Mouse (Mus musculus) layer of hippocampus, postnatal 14 days (tissue): ENCODE measurements around the gene Best1. TPM values are rescaled to one million over a fixed set of nuclear protein-coding genes. Genes with fewer than 3 reads are reported as not detected.

Experiments used
- DNase-seq, 2 experiments: peaks; one replicate each; pipeline ENCODE4 v3.0.0; 2021 to 2022; ENCODE audit warnings: low spot score in 2 of 2, mixed read lengths in 1 of 2
- total RNA-seq, 2 experiments: library from RNA; stranded (reverse); gene quantifications; 2 replicates each; pipeline ENCODE4 v1.2.3; 2021

The Best1 gene
- total RNA-seq, 2 experiments from 2014 or later, result 0.97 to 1.1 TPM

DNA sequence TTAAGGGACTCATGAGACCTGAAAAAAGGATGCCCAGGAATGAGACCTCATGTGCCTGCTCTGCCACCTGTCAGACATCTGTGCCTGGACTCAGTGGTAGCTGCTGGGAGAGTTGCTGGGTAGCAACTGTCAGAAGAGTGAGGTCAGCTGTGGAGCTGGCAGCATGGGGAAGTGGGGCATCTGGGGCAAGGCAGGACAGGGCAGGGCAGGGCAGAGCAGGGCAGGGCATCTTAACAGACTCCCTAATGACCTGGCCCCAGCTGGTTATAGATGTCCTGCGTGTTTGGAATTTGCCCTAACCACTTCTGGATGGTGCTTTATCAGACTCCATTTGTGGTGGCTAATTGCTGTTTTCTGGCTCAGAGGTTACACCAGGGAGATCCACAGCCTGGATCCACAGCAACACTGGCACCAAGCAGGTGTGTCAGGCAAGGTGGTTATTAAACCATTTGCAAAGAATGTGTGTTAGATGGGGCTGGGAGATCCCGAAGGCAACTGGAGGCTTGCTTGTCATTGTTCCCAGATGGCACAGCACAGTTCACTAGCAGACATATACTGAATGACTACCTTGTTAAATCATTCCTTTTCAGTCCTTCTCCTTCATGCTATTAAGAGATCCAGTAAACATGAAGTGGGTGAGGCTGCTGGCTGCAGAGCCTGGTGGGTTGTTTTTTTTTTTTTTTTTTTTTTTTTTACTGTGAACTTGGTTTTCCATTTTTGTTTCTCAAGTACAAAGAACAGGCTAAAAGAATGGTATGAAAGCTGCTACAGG, 35.2 kb downstream of the Best1 start:
- no peak for DNase-seq

DNA sequence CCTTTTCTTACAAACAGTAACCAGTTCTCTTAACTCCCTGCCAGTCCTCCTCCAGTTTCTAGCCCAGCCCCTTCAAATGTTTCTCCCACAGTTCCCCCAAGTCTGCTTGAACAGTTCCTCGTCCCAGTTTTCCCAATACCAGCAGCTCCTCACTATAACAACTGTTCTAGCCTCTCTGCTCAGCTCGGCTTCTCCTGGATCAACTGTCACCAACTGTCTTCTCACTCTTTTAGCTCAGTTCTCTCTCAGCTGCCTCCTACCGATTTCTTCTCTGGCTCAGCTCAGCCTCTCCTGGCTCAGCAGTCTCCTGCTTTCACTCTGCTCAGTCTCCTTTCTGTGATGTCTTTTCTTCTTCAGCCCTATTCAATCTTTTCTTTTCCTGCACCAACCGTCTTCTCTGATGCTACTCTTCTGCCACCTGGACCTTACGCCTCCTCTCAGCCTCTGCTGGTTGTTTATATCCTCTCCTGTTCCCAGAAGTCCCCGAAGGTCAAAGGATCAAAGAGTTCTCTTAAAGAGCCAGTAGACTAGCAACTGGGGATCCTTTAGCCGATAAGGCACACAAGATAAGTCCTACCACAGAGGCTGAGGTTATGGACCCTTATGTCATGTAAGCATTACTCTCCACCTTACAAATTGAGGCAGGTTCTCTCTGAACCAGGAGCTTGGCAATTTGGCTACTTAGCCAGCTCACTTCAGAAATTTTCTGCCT, 37.1 kb downstream of the Best1 start:
- no peak for DNase-seq

DNA sequence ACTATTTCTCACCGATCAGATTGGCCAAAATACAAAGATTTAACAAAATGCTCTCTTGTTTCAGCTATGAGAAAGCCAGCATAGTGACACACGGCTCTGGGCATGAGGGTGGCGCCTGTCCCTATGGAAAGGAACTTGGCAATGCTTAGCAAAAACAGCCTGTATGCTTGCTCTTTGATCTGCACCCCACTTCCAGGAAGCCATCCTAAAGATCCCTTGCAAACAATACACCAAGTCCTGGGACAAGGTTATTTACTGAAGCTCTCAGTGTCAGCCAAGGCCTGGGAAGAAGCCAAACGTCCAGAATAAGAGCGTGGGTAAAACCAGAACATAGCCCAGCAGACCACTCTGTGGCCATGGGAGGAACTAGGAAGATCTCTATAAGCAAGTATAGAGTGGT, 40.7 kb downstream of the Best1 start:
- DNase-seq, result no peak

DNA sequence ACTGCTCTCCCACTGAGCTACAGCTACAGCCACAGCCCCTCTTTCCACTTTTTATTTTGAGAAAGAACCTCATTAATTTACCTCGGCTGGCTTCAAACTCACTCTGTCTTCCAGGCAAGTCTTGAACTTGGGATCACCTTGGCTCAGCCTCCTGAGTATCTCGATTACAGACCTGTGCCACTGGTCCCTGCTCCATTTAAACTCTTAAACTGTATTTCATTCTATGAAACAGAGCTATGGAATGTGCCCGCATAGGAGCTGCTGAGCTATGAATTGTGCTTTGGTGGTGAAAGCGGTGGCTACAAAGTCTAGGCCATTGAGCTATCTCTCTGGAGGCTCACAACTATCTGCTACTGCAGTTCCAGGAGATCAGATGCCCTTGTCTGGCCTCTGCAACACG, 43.5 kb downstream of the Best1 start:
- no peak for DNase-seq

DNA sequence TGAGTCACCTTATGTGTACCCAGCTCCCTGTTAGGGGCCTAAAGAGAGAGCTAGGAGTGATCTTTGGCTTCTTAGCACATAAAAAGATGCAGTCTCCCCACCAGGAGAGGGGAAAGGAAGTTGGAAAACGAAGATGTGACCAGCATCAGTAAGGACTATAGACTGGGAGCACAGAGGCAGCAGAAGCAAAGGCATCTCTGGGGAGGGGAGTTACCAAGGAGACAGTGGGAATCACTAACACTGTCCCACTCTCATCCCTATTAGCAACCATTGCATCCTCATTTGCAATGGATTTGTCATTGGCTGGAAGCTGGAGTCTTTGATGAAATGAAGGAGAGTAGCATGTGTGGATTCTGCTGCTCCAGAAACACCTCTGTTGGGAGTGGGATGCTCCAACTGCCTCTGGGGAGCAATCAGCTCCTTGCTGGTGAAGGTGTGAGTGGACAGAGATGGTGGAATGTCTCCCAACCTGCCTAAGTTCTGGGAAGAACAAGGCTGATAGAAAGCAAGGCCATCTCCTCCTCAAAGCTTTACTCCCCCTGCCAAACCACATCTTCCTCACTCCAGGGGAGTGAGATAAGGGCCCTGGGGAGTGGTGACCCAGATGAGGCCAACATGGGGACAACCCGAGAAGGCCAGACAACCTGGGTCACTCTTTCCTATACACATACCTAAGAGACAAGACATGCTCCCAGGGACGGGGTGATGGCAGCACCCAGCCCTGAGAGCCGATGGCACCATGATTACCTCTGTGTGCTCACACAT, 44.6 kb downstream of the Best1 start:
- DNase-seq, result no peak

DNA sequence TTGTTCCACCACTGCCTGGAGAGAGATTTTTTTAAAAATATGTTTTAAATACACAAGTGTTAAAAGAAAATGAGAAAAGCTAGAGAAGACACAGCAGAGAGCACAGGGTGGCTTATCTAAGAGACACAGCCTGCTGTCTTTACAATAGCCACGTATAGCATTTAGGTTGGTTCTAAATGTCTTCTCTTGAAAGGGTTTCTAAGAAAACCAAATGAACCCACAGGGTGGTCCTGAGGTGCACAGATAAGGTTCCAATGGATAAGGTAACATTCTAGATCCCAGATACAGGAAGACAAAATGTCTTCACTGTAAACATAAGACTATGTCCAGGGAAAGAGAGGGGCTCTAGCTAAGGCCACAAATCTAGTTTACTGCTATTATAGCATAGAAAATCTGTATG, 46.0 kb downstream of the Best1 start:
- no peak for DNase-seq

DNA sequence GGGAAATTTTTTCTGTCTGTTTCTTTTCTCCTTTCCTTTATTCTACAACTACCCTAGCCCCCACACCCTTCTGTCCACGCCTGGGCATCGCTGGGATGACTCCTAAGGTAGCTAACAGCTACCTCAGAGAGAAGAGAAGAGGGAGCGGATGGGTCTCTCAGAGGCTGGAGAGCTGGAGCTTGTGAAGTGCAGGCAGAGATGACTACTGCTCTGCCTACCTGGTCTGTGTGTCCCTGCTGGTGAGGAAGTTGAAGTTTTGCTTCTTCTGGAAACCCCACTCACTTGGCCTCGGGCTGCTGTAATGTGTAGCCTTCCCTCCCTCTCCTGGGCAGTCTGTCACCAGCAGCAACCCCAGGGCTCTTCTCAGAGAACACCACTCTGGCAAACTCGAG, 46.6 kb downstream of the Best1 start:
- no peak for DNase-seq

DNA sequence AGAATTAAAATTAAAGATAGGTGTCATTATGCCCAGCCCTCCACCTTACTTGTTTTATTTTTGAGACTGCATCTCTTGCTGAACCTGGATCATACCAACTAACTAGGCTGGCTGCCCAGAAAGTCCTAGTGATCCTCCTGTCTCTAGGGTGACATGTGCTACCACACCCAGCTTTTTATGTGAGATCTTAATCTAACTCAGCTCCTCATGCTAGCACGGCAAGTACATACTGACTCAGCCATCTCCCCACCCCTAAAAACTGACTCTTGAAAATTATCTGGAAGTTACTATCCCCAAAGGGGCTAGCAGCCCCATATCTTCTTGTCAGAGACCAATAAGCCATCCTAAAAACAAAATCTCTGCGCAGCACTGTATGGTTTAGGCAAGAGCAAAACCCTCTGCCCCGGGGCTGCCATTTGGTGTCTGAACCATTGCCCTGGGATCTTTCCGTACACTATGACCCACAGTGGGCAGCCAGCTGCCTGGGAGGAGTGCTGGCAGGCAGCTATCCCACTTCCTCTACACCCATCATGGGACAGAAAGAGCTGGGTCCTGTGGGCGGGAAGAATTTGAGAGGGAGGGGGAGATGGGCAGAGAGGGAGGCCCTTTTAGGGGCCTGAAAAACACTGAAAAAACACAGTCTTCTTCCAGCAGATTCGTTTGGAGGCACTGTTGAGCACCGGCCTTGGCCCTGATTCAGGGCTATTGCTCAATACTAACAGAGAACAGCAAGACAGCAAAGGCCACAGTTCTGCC, 47.2 kb downstream of the Best1 start:
- peak in 1 of 2 experiments; percentile 78 for DNase-seq

DNA sequence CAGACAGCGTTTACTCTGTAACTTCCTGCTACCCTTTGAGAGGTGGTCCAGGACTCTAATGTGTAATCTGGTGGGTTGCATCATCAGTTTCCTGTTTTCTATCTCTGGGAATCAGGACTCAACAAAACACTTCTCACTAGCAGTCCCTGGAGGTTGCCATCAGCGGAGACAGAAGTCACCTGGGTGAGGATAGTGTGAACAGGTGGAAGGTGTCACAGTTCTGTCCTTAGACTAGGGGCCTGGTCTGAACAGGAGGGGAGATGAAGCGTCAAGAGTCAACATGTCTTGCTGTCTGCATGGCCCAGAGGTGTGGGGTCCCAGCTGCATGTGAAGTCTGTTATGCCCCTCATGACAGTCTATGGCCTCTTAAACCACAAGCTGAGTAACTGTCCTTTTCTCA, 48.5 kb downstream of the Best1 start:
- DNase-seq, result no peak

DNA sequence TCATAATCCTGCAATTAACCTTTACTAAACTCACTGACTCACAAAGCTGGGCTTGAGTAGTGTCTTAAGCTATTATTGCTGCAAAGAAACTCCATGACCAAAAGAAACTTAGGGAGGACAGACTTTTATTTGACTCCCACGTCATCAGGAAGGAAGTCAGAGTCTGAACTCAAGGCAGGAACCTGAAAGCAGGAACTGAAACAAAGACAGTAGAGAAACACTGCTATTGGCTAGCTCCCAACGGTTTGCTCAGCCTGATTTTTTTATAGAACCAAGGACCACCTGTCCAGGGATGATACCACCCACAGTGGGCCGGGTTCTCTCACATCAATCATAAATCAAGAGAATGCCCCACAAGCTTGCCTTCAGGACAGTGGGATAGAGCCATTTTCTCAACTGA, 49.0 kb downstream of the Best1 start:
- DNase-seq, result no peak

DNA sequence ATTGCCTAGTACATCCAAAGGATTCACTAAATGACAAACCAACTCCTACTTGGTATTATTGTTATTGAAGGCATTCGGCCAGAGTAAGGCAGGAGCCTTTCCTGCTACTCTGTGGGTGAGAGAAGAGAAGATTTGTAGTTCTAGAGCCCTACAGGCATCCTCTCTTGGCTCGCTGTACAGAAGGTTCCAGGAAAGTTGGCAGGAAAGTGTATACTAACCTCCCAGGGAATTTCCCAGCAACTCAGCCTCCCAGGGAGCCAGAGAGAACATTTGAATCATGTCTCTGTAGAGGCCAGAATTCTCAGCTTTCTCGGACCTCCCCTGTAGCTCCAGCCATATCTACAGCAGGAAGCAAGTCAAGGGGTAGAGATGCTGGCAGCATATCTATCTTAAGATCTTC, 54.4 kb downstream of the Best1 start:
- DNase-seq, result peak in 1 of 2 experiments; percentile 45

DNA sequence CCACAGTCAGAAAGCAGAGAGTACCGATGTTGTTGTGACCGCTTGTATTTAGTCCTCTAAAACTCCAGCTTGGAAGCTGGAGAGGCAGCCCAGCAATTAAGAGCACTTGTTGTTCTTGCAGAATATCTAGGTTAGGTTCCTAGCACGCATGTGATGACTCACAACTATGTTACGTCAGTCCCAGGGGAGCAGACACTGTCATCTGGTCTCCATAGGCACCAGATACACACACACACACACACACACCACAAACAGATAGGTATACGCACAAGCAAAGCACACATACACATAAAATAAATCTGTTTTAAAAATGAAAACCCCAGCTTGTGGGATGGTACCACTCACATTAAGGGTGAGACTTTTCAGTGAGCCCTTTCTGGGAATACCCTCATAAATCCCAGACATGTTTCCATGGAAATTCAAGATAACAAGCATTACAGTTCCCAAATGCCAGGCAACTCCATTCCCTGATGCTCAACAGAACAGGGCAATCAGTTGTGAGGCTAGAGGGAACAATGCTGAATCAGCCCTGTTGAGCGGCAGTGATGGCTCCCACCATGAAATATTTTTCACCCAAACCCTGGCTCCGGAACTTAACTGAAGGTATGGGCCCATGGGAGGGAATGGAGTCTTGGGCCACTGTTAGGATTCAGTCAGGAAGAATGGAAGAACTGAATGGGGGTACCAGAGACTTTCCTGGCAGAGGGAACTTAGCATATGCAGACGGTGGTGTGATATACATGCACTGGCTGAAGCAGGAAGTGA, 55.5 kb downstream of the Best1 start:
- DNase-seq, result no peak

DNA sequence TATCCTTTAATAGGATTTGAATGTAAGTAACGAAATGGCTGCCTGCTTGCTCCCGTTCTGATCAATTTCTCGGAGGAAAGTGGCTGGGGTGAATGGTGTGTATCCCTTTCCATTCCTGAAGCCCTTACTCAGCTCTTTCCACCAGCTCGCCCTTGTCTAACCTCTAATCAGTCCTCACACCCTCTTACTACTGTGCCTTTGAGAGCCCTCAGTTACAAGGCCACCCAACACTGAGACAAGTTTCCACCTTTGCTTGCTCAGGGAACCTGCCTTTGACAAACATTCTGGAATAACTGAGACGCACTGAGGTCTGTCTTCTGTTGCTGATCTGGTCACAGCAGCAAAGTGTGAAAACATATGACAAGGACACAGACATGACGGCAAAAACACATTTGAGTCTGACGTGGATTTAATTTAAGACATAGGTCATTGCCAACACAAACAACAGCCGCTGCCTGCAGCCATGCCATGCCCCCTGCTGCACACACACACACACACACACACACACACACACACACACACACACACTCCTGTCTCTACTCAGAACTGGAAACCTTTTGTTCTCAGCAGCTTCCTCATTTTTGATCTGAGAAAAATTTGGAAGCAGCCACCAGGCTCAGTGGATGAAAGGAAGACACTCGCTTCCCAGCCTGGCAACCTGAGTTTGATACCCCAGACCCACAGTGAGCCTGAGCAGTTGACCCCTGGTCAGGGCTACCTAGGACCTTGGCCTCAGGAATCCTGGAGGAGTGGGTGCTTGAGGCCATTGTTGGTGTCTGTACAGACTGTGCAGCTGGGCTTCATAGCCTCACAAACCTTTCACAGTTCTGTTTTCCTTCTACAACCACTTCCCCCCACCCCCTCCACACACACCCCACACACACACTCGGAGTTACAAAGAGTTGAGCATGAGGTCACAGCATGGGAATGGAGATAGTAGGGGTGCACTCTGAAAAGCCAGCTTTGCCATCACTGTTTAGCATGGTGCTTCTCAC, 58.6 kb downstream of the Best1 start:
- no peak for DNase-seq

DNA sequence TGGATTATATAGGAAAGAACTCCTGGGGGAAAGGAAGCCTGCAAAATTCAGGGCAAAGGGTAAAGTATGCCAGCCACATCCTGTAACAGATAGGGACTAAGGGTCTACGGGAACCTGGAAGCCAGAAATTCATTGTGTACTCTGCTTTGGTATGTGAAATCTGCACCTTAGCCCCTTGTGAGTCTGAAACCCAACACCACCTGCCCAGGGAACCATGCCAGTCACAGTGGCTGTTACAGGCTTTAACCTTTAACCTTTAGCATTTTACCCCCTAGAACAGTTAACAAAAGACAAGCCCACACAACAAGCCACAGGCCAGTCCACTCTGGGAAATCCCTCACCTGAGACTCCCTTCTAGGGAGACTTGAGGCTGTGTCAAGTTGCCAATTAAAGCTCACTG, 59.6 kb downstream of the Best1 start:
- no peak for DNase-seq

DNA sequence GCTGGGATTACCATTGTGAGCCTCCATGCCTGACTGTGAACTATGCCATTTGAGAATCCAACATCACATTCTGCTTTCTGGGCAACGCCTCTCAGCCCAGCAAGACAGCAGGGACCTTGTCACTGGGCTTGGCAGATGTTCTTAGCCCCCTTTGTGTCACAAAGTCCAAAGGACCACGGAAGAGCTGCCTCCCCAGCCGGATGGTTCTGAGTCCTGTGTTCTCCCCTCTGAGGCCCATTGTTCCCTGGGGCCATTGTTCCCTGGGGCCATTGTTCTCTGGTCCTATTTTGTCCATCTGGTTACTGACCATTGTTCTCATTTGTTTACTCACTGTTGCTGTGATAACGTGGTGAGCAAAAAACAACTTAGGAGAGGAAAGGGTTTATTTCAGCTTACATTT, 60.5 kb downstream of the Best1 start:
- no peak for DNase-seq

DNA sequence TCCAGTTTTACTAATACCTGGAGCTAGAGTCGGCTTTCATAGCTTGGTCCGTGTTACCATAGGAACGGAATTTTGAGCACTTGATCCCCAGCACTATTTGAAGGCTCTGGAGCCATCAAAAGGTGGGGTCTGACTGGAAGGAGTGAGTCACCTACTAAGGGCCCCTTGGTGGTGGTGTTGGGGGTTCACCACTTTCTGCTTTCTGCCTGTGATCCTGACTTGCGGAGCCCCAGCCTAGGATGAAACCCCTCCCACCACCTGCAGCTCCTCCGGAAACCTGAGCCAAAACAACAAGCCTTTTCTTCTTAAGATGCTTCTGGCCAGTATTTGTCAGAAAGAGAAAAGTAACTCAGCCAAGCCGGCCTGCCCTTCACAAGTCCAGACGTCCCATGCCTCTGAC, 61.6 kb downstream of the Best1 start:
- no peak for DNase-seq

DNA sequence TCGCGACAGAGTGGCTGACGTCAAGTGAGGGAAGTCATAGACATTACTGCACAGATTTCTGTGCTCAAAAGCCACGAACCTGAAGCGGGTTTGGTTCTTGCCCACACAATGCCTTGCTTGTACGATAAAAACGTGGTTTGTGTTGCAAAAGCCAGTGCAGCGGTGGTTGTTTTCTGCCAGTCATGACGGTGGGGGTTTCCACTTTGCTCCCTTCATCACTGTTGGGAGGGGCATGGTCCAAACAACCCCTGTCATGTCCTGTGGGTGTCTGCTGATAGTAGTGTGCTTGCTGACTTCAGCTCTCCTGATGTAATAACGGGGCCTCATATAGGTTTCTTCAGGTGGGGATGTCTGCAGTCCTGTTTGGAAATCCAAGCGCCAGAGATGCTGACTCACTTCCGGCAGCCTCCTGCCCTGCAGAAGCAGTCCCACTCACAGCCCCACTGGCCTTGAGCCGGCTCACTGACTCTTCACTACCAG, 62.6 kb downstream of the Best1 start:
- no peak for DNase-seq

DNA sequence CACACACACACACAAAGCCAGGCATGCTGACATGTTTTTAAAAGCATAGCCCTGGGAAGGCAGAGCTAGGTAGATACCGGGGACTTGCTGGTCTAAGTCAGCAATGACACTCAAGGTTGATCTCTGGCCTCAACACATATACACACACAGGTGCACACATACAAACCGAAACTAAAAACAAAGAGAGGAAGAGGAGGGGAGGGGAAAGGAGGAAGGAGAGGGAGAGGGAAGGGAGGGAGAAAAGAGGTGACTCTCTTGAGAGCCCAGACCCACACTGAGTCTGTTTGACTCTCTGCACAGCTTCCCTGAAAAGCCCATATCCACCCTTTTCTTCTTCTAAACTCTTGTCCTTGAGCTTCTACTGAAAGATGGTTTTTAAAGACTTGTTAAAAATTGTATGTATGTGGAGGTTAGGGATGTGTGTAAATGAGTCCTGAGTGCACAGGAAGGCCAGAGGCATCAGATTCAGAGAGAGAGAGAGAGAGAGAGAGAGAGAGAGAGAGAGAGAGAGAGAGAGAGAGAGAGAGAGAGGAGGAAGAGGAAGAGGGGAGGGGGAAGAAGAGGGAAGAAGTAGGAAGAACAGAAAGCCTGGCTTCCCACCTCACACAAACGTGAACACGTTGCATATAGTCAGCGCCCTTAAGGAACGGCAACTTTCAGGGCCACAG, 63.1 kb downstream of the Best1 start:
- no peak for DNase-seq

DNA sequence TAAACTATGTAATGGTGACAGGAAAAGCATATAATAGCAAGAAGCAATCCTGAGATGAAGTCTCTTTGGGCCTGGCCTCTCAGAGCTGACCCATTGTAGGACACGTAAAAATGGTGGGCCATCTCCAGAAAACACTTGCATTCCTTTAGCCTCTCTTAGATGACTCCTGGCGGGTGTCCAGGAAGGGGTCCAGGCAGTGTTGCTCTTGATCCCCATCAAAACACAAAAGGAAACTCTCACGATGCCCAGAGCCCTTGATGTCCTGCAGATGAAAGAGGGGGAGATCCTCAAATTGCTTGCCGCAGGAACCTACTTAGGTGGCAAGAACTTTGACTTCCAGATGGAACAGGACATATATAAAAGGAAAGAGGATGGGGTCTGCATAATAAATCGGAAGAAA, 64.0 kb downstream of the Best1 start:
- DNase-seq, result no peak
